Mouse (Mus musculus) midbrain, postnatal 0 days (tissue): ENCODE data around the gene Foxo3. TPM values are rescaled to one million over a fixed set of nuclear protein-coding genes. Genes with fewer than 3 reads are reported as not detected.

Source experiments
- ATAC-seq: fragments of 200-750 bp; cut with Nextera tagmentation; 2 replicates; pipeline ENCODE4 v1.8.0; 2017; ENCODE audit warnings: moderate number of reproducible peaks, mild to moderate bottlenecking, moderate TSS enrichment, moderate library complexity; ENCODE audit not compliant: low FRiP score
- DNase-seq: peaks from one replicate; pipeline ENCODE4 v3.0.0-alpha.2; 2015; ENCODE audit warnings: low spot score
- H3K27ac ChIP-seq: fragments of 300-500 bp; sonication (generic); 2 replicates; pipeline ENCODE4 v1.5.1; 2014; ENCODE audit warnings: low read depth, mild to moderate bottlenecking, low read length, mixed read lengths
- H3K27me3 ChIP-seq: fragments of 300-500 bp; sonication (generic); 2 replicates; pipeline ENCODE4 v1.6.1; 2014; ENCODE audit warnings: low read length, control low read depth, mixed read lengths; ENCODE audit not compliant: insufficient read depth
- H3K36me3 ChIP-seq: fragments of 300-500 bp; sonication (generic); 2 replicates; pipeline ENCODE4 v1.6.1; 2014; ENCODE audit warnings: low read length, control low read depth, mixed read lengths; ENCODE audit not compliant: insufficient read depth
- H3K4me1 ChIP-seq: fragments of 300-500 bp; sonication (generic); 2 replicates; pipeline ENCODE4 v1.6.1; 2014; ENCODE audit warnings: mild to moderate bottlenecking, control low read depth, antibody characterized with exemption, low read length, mixed read lengths; ENCODE audit not compliant: insufficient read depth
- H3K4me2 ChIP-seq: fragments of 300-500 bp; sonication (generic); 2 replicates; pipeline ENCODE4 v1.6.1; 2014; ENCODE audit warnings: low read depth, mild to moderate bottlenecking, low read length, mixed read lengths; ENCODE audit not compliant: poor library complexity, severe bottlenecking
- H3K4me3 ChIP-seq: fragments of 300-500 bp; sonication (generic); 2 replicates; pipeline ENCODE4 v1.5.1; 2014; ENCODE audit warnings: low read depth, mild to moderate bottlenecking, low read length, moderate library complexity
- H3K9ac ChIP-seq: fragments of 300-500 bp; sonication (generic); replicated peaks from 2 replicates; pipeline ENCODE4 v1.6.1; 2014; ENCODE audit warnings: mild to moderate bottlenecking, low read length, moderate library complexity, mixed read lengths; ENCODE audit not compliant: poor library complexity, severe bottlenecking
- H3K9me3 ChIP-seq: fragments of 300-500 bp; sonication (generic); 2 replicates; pipeline ENCODE4 v1.6.1; 2016; ENCODE audit warnings: low read length, control low read depth
- CTCF ChIP-seq: IDR thresholded peaks from 2 replicates; pipeline ENCODE4 v1.5.1; 2016; ENCODE audit warnings: antibody characterized with exemption, mild to moderate bottlenecking
- WGBS: fragments of 180-500 bp; shearing (Covaris S2); extraction: QIAGEN DNeasy Blood & Tissue Kit; methylation state at CpG from one replicate; pipeline ENCODE4 v1.1.7; 2014; 5-methylcytosine and 5-hydroxymethylcytosine counted together
- polyA plus RNA-seq: library from polyadenylated mRNA; unstranded; fragments of >200 nt; fragmentation: Nextera tagmentation; extraction: Ambion mirVana; gene quantifications from 2 replicates; pipeline ENCODE4 v1.2.1, GENCODE M21; 2015
- total RNA-seq: library from RNA; depleted of rRNA; stranded (reverse); fragments of >200 nt; gene quantifications from 2 replicates; pipeline ENCODE4 v1.2.3, GENCODE M21; 2014; rRNA removed

Foxo3 gene
- total and polyA plus RNA-seq, 2 experiments from 2014 or later = 6.6 to 42.9 TPM

- Histone ChIP-seq H3K4me2 (no peak overlapping the region), H3K4me1 (no peaks in the 10 kb centered on the region), H3K36me3 (no peaks in the 10 kb centered on the region), H3K9ac (no peak overlapping the region), H3K9me3 (no peaks in the 10 kb centered on the region), H3K27ac (no peak overlapping the region), H3K4me3 (no peak overlapping the region), H3K27me3 (no peaks in the 10 kb centered on the region)
- ATAC-seq (no peak), DNase-seq (no peak)
- WGBS = 81% methylated on average over 14 of the region's 14 CpGs
- no peak for TF ChIP-seq CTCF
Observed at GRCm38 (mm10) chr10:42134759-42135702, 141.5 kb downstream of the Foxo3 start.

Other genes with a start within 250 kb of the Foxo3 start
- 7.8 and 8.5 TPM in 2 replicates for gene Afg1l, start 201.8 kb upstream of the Foxo3 start, total RNA-seq
- 5.8 and 6.6 TPM in 2 replicates for gene Afg1l, start 201.8 kb upstream of the Foxo3 start, polyA plus RNA-seq
- gene Snx3, start 225.3 kb upstream of the Foxo3 start, total RNA-seq = 131 and 149 TPM in 2 replicates
- 339 and 343 TPM in 2 replicates for gene Snx3, start 225.3 kb upstream of the Foxo3 start, polyA plus RNA-seq